Mouse (Mus musculus): ENCODE measurements around the gene 1810009A15Rik.
"Not testable (repeated sequence)": the region's sequence is repeated elsewhere in the genome, so short reads cannot be mapped to it uniquely, and the experiment has no call there.

The 1810009A15Rik gene

GRCm38 (mm10) chr19:8888511-8889385 lies at the start of gene 1810009A15Rik, which contains the start of gene Gm49416:
Gene 1810009A15Rik, plus strand, starts transcription at chr19:8888853.
Gene Gm49416, plus strand, starts transcription at chr19:8888926.
- peak; percentile 93 to 97 for DNase-seq

DNA sequence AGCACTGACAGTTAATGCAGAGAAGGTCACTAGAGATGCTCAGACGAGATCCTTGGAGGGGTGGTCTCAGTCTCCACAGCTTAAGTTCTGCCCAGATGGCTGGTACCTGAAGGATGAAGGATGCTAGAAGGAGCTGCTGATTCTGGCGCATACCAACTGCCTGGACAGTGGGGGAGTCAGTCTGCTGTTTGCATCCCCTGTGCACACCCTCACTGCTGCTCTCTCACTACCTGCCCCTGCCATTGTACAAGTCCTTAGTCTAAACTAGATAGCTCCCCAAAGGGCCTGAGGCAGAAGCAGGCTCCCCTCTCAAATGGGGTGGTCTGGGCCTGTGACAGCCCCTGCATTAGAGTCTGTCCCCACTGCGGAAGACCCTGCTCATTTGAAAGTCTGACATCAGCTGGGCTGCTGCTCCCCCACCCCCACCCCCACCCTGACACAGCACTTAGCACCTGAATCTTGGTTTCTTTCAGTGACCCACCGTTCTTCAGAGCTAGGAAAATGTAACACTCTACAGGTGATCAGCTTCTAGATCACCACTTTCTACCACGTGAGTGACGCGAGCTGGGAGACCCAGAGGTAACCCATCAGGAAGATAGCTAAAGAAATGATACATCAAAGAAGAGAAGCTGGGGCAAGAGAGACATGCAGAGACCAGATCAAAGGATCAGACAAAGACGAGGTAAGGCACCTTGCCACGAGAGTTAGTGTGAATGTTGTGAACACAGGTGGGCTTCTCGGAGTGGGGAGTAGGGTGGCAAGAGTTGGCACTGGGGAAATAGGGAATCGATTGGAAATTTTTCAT lies 49.3 kb upstream of the 1810009A15Rik start, which contains the start of gene Gng3:
Gene Gng3 (minus strand): TSS at position 92 of the 805 bp plus-strand sequence.
- peak; percentile 89 to 92 for DNase-seq

DNA sequence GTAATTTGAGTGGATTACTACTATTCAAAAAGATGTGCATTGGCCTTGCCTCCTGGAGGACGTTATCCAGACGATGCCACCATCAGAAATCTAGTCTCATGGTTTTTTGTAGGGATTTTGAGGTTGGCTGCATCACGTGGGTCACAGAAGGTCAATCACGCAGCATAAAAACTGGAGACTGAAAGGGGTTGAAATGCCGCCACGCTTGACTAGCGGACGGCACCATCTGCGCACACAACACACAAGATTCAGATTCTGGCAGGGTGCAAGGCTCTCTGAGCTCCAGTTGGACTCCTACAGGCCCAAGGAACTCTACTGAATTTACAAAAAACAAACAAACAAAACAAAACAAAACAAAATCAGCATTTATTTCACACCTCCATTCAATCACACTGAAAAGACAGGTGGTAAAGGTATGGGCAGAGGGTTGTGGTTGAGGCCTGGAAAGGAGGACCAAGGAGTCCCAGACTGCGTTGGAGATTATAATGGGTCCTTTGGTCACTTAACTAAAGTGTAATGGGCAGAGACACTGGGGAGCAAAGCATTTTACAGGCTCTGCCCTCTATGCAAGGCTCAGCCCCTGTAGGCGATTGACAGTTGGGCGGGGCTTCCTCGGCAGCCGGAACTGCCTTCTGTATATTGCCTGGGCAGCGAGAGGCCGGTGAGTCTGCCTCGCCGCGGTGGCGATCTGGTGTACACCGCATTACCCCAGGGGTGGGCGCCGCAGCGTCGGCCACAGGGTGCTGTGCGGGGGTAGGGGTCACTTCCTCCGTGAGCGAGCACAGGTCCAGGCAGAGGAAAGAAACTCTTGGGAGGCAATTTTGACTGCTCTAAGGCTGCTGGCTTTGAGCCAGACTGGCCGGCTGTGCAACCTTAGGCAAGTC lies 48.5 kb upstream of the 1810009A15Rik start:
- DNase-seq = peak; percentile 86 to 89

DNA sequence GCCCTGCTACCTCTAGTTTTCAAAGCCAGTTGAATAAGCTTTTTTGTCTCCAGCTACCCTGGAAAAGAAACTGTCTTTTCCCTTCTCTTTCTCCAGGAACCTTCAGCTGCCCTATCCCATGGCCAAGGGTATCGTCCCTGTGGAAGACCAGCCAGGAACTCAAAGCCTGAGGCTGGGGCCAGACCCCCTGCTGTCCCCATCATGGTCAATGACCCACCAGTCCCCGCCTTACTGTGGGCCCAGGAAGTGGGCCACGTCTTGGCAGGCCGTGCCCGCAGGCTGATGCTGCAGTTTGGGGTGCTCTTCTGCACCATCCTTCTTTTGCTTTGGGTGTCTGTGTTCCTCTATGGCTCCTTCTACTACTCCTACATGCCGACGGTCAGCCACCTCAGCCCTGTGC lies 47.6 kb upstream of the 1810009A15Rik start:
- DNase-seq = peak in 1 of 2 experiments; percentile 50

- no peak for DNase-seq
Measured at GRCm38 (mm10) chr19:8842961-8843360, 45.7 kb upstream of the 1810009A15Rik start.

DNA sequence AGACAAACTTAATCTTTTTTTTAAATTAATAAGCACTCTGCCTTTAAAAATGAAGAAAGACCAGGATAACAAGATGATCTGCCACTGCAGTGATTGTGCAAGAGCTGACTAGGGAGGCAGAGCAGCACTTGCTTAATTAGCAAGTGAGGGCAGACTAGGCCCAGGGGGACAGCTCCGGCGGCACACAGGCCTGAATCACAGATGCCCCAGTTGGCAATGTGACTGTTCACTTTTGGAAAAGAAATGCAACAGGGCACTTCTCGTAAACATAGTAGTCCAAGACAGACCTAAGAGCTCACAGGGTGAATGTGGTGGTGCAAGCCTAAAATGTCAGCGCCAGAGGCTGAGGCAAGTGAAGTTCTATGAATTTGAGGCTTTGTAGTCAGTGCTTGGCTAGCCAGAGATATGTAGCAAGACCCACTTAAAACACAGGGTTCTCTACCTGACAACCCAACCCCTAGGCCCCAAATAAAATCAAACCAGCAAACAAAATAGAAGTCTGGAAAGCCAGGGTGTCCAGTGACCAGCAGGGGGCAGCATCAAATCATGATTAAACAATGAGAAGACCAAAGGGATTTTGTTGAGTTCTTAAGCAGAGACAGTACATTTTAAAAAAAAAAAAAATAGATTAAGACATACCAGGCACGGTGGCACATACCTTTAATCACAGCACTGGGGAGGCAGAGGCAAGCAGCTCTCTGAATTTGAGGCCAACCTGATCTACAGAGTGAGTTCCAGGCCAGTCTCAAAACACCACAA lies 44.1 kb upstream of the 1810009A15Rik start:
- DNase-seq = peak; percentile 76 to 88

DNA sequence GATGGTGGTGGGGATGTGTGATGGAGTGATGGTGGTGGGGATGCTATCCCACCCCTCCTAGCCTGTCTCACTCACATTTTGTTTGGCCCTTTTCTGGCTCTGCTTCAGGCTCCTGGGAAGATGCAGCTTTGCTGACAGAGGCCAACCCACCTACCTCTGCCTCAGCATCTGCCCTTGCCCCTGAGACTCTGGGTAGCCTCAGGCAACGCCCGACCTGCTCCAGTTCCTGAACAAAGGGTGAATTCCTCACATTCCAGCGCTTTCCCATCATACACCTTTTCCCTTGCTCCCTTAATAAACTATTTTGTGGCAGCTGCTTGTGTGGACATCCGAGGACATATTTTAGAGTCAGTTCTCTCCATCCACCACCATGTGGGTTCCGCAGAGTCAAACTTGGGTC lies 40.3 kb upstream of the 1810009A15Rik start:
- DNase-seq = no peak

DNA sequence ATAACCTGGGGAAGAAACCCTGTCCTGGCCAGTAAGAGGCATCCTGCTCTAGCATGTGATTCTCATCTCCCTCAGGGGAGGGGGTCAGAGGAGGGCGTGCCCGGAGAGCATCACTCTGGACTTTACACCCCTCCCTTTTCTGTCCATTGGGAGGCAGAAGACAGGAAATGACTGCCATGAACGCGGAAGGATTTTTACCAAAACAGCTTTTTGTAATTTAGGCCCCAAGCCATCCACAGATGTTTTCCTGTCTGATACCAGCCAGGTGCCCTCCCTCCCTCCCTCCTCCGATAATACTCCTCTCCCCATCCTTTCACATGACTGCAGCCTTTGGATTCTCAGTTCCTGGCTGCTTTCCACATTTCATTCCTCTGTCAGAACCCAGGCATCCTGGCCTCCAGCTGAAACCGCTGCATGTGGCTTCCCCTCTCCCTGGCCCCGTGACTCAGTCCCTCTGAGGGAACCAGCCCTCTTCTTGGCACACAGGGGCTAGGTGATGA lies 38.2 kb upstream of the 1810009A15Rik start, which contains the start of gene Lrrn4cl:
Gene Lrrn4cl (plus strand): TSS at position 367 of the 500 bp plus-strand sequence.
- no peak for DNase-seq

GRCm38 (mm10) chr19:8851639-8852038 lies 37.0 kb upstream of the 1810009A15Rik start:
- no peak for DNase-seq

GRCm38 (mm10) chr19:8852236-8852928 lies 36.3 kb upstream of the 1810009A15Rik start:
- no peak for DNase-seq

DNA sequence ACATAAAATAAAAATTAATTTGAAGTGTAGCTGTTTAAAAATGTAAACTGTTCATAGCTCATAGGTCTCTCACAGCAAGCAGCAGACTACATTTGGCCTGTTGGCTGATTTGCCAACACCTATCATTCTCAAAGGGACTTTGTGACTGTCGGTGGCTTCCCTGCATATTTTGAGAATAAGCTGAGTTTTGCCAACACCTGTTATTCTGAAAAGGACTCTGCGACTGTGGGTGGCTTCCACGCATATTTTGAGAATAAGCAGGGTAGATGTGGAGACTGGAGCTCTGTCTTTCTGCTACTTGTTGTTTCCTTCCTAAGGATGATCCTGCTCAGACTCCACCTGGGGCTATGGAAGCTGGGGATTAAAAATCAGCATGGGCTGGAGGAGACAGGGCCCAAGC lies 35.5 kb upstream of the 1810009A15Rik start:
- no peak for DNase-seq

- peak in 1 of 2 experiments; percentile 67 for DNase-seq
Measured at GRCm38 (mm10) chr19:8857689-8858088, 31.0 kb upstream of the 1810009A15Rik start.

DNA sequence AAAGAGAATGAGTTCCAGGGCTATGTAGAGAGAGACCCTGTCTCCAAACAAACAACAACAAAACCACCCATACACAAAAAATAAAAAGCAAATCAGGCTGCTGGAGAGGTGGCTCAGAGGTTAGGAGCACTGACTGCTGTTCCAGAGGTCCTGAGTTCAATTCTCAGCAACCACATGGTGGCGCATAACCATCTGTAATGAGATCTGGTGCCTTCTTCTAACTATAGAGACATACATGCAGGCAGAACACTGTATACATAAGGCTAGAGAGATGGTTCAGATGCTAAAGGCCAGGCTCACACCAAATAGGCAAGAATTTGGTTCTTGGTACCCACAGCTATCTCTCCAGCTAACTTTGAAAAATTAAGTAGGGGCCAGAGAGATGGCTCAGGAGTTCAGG lies 29.6 kb upstream of the 1810009A15Rik start:
- peak in 1 of 2 experiments; percentile 56 for DNase-seq

DNA sequence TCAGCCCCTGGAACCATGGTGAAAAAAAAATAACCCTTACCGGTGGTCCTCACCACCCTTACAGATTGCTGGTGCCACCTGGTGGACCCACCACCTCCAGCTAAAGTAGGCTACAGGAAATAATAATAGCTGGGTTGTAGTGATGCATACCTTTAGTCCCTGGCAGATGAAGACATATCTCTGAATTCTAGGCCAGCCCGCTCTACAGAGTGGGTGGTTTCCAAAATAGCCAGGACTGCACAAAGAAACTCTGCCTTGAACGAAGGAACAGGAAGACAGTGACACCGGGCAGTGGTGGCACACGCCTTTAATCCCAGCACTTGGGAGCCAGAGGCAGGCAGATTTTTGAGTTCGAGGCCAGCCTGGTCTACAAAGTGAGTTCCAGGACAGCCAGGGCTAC lies 24.4 kb upstream of the 1810009A15Rik start:
- no peak for DNase-seq

DNA sequence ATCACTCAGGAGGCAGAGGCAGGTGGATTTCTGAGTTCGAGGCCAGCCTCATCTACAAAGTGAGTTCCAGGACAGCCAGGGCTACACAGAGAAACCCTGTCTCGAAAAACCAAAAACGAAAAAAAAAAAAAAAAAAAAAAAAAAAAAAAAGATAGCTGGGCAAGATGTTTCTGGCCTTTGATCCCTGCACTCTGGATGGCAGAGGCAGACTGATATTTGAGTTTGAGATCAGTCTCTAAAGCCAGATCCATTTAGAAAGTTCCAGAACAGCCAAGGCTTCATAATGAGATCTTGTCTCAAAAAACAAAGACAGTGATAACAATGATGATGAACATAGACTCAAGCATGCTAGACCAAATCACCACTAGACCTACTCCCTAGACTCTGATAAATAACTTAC lies 18.3 kb upstream of the 1810009A15Rik start:
- not testable (repeated sequence) for DNase-seq

DNA sequence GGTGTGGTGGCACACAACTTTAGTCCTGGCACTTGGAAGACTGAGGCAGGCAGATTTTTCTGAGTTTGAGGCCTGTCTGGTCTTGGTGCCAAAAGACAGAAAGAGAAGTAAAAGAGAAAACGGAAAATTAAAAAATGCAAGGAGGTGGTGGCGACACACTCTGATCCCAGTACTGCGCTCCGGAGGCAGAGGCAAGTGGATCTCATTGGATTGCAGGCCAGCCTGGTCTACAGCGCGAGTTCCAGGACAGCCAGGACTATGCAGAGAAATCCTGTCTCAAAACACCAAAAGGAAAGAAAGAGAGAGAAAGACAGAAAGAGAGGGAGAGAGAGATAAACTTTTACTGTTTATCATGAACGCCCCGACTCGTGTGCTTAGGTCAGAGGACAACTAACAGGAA lies 17.8 kb upstream of the 1810009A15Rik start:
- DNase-seq = no peak

- peak; percentile 98 to 99 for DNase-seq
Measured at GRCm38 (mm10) chr19:8871267-8872186, 17.1 kb upstream of the 1810009A15Rik start, which contains the start of gene Ubxn1. Gene Ubxn1, plus strand, starts transcription at chr19:8871496.

GRCm38 (mm10) chr19:8872266-8872840 lies 16.3 kb upstream of the 1810009A15Rik start:
- DNase-seq = no peak

DNA sequence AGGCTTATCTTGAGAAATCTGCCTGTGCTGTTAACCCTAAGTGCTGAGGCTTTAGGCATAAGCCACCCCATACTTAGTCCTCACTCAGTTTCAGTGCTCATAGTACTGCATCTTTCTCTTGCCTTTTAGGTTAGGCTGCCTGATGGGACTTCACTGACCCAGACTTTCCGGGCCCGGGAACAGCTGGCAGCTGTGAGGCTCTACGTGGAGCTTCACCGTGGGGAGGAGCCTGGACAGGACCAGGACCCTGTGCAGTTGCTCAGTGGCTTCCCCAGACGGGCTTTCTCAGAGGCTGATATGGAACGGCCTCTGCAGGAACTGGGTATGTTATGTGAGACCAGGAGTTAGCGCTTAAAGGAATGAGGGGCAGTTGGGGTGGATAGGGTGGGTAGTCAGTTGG lies 13.6 kb upstream of the 1810009A15Rik start:
- DNase-seq = no peak

All from cerebellum, postnatal 25 days (tissue).